12 mouse cellular contexts compared by ENCODE assay signal in the genomic region with DNA sequence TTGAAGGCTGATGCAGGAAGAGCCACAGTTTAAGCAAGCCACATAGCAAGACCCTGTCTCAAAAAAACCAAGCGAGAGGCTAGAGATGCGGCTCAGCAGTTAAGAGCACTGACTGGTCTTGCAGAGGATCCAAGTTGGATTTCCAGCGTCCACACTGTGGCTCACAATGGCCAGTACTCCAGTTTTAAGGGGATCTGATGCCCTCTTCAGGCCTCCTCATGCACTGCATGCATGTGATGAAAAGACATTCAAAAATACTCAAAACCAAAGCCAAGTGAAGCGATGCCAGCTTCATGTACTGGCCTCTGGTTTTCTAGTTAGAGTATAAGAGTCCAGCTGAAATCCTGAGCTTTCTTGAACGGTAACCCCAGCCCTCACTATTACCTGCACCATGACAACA. TPM values are rescaled to one million over a fixed set of nuclear protein-coding genes. Genes with fewer than 3 reads are reported as not detected.
DNase-seq lines count a peak whose midpoint lies in the region; ATAC-seq and TF ChIP-seq lines count a peak whose summit lies in the region.
"Had no signal": no experiment of that assay in that cellular context is flagged by ENCODE, and none has a peak within 500 bp of the region (broad histone marks: within the 10 kb centered on the region; RNA-seq: fewer than 3 reads in every experiment).

No protein-coding gene starts in this region.

- no peaks in the 10 kb centered on the region for H3K27me3 ChIP-seq in embryonic facial prominence, embryonic 15.5 days
- H3K27me3 ChIP-seq in embryonic facial prominence, embryonic 10.5 days (replicated peaks; ENCODE audit: low read depth, poor library complexity, severe bottlenecking): no peaks in the 10 kb centered on the region
- H3K27me3 ChIP-seq in liver, postnatal 0 days (ENCODE audit: insufficient read depth, low read length): no peaks in the 10 kb centered on the region
- H3K27me3 ChIP-seq in liver, embryonic 12.5 days (replicated peaks): no peaks in the 10 kb centered on the region
- H3K27me3 ChIP-seq in small intestine, adult 2 months (ENCODE audit: control insufficient read depth, insufficient read depth, low read length): no peaks in the 10 kb centered on the region
- H3K27me3 ChIP-seq: neural tube, embryonic 15.5 days had no signal

- no peak for TF ChIP-seq POLR2A in bone marrow macrophage, adult 2 months (IDR thresholded peaks at IDR 0.05; ENCODE audit: borderline replicate concordance, low read depth, low read length)
- no peak for TF ChIP-seq POLR2A in small intestine, adult 2 months (IDR thresholded peaks at IDR 0.05; ENCODE audit: low read depth, low read length)

- H3K36me3 ChIP-seq in embryonic facial prominence, embryonic 15.5 days: peaks cover 31% of the 10 kb centered on the region
- H3K36me3 ChIP-seq in embryonic facial prominence, embryonic 10.5 days (replicated peaks): peaks cover 59% of the 10 kb centered on the region
- peaks cover 28% of the 10 kb centered on the region for H3K36me3 ChIP-seq in liver, postnatal 0 days (replicated peaks; ENCODE audit: insufficient read depth, low read length)
- H3K36me3 ChIP-seq in liver, embryonic 12.5 days: peaks cover 65% of the 10 kb centered on the region
- peaks cover 20% of the 10 kb centered on the region for H3K36me3 ChIP-seq in small intestine, adult 2 months (ENCODE audit: control insufficient read depth, insufficient read depth, low read length)

- H3K4me3 ChIP-seq in embryonic facial prominence, embryonic 15.5 days (replicated peaks): no peak overlapping the region
- no peak overlapping the region for H3K4me3 ChIP-seq in embryonic facial prominence, embryonic 10.5 days
- H3K4me3 ChIP-seq in liver, postnatal 0 days (ENCODE audit: low read depth, low read length): no peak overlapping the region
- no peak overlapping the region for H3K4me3 ChIP-seq in liver, embryonic 12.5 days
- no peak overlapping the region for H3K4me3 ChIP-seq in bone marrow macrophage, adult 2 months (ENCODE audit: insufficient read depth, low read length)
- H3K4me3 ChIP-seq in small intestine, adult 2 months (ENCODE audit: low read depth, low read length): no peak overlapping the region
- H3K4me3 ChIP-seq: neural tube, embryonic 15.5 days had no signal

- ATAC-seq in embryonic facial prominence, embryonic 15.5 days (ENCODE audit: insufficient number of reproducible peaks, low FRiP score, low TSS enrichment, low read depth): no peak
- no peak for ATAC-seq in liver, postnatal 0 days
- ATAC-seq in liver, embryonic 12.5 days: no peak
- ATAC-seq: forebrain, embryonic 16.5 days had no signal

- no peak overlapping the region for H3K9ac ChIP-seq in embryonic facial prominence, embryonic 15.5 days
- no peak overlapping the region for H3K9ac ChIP-seq in liver, postnatal 0 days (replicated peaks)
- H3K9ac ChIP-seq in liver, embryonic 12.5 days: no peak overlapping the region
- H3K9ac ChIP-seq: neural tube, embryonic 15.5 days had no signal

- TF ChIP-seq CTCF in liver, postnatal 0 days (IDR thresholded peaks at IDR 0.05; ENCODE audit: low read depth): peak; percentile 50
- 0 out of 2 replicates have a peak, but pooled peaks have one; percentile 17 for TF ChIP-seq CTCF in bone marrow macrophage, adult 2 months (IDR thresholded peaks at IDR 0.05; ENCODE audit: low read depth, low read length)
- TF ChIP-seq CTCF in small intestine, adult 2 months (IDR thresholded peaks at IDR 0.05; ENCODE audit: extremely low read depth, insufficient read length, insufficient replicate concordance, low read depth, low read length): peak; percentile 49; the same call in 1 of the 2 replicates

- WGBS in embryonic facial prominence, embryonic 15.5 days: 85% methylated on average over 5 of the region's 5 CpGs
- WGBS in embryonic facial prominence, embryonic 10.5 days: 85% methylated on average over 5 of the region's 5 CpGs
- 88% methylated on average over 5 of the region's 5 CpGs for WGBS in liver, postnatal 0 days (ENCODE audit: insufficient replicate concordance)
- WGBS in liver, embryonic 12.5 days (ENCODE audit: insufficient replicate concordance): 86% methylated on average over 5 of the region's 5 CpGs
- 89% methylated on average over 5 of the region's 5 CpGs for WGBS in small intestine, adult 2 months

- no peaks in the 10 kb centered on the region for H3K9me3 ChIP-seq in embryonic facial prominence, embryonic 15.5 days (replicated peaks)
- no peaks in the 10 kb centered on the region for H3K9me3 ChIP-seq in embryonic facial prominence, embryonic 10.5 days
- H3K9me3 ChIP-seq in liver, postnatal 0 days (ENCODE audit: low read length): no peaks in the 10 kb centered on the region
- H3K9me3 ChIP-seq in liver, embryonic 12.5 days (replicated peaks): no peaks in the 10 kb centered on the region
- H3K9me3 ChIP-seq: neural tube, embryonic 15.5 days had no signal

- H3K4me2 ChIP-seq in embryonic facial prominence, embryonic 15.5 days (replicated peaks): no peak overlapping the region
- no peak overlapping the region for H3K4me2 ChIP-seq in liver, postnatal 0 days (ENCODE audit: low read depth, low read length)
- no peak overlapping the region for H3K4me2 ChIP-seq in liver, embryonic 12.5 days
- H3K4me2 ChIP-seq: midbrain, embryonic 11.5 days; neural tube, embryonic 15.5 days had no signal

- H3K4me1 ChIP-seq in embryonic facial prominence, embryonic 15.5 days: peaks cover 38% of the 10 kb centered on the region
- H3K4me1 ChIP-seq in embryonic facial prominence, embryonic 10.5 days: peaks cover 18% of the 10 kb centered on the region
- peaks cover 10% of the 10 kb centered on the region for H3K4me1 ChIP-seq in liver, postnatal 0 days (ENCODE audit: insufficient read depth)
- H3K4me1 ChIP-seq in liver, embryonic 12.5 days: peaks cover 20% of the 10 kb centered on the region
- H3K4me1 ChIP-seq in bone marrow macrophage, adult 2 months (ENCODE audit: control insufficient read depth, insufficient read depth, low read length): peaks cover 9% of the 10 kb centered on the region
- peaks cover 8% of the 10 kb centered on the region for H3K4me1 ChIP-seq in small intestine, adult 2 months (ENCODE audit: control insufficient read depth, insufficient read depth, insufficient read length, low read length)

- peak overlapping the region; percentile 63; the same call in 1 of the 2 replicates for H3K27ac ChIP-seq in embryonic facial prominence, embryonic 15.5 days (replicated peaks)
- no peak overlapping the region for H3K27ac ChIP-seq in embryonic facial prominence, embryonic 10.5 days (replicated peaks)
- H3K27ac ChIP-seq in liver, postnatal 0 days (ENCODE audit: low read depth): no peak overlapping the region
- H3K27ac ChIP-seq in liver, embryonic 12.5 days: no peak overlapping the region
- no peak overlapping the region for H3K27ac ChIP-seq in bone marrow macrophage, adult 2 months (ENCODE audit: insufficient read depth, low read depth, low read length)
- no peak overlapping the region for H3K27ac ChIP-seq in small intestine, adult 2 months (ENCODE audit: insufficient read depth, low read depth, low read length)
- H3K27ac ChIP-seq: neural tube, embryonic 15.5 days had no signal

- DNase-seq in embryonic facial prominence, embryonic 10.5 days (ENCODE audit: low spot score): no peak
- DNase-seq in liver, postnatal 0 days: no peak
- DNase-seq in ovary, postnatal 10 days (ENCODE audit: low spot score): no peak
- DNase-seq in left cerebral cortex, adult 11 months (ENCODE audit: low spot score): no peak
- DNase-seq: kidney, adult 8-10 months had no signal

- TF ChIP-seq EP300 in liver, postnatal 0 days (IDR thresholded peaks at IDR 0.05; ENCODE audit: low read depth): no peak

RNA-seq across cellular contexts. Expression of a gene that starts 5.7 kb away (rescaled TPM):
- 149 and 153 TPM in 2 replicates for polyA plus RNA-seq in embryonic facial prominence, embryonic 15.5 days (2015; fragmentation: Nextera tagmentation; extraction: Ambion mirVana)
- polyA plus RNA-seq in embryonic facial prominence, embryonic 10.5 days (2016; fragmentation: Nextera tagmentation; extraction: Ambion mirVana): 164 and 170 TPM in 2 replicates
- polyA plus RNA-seq in liver, postnatal 0 days (2015; fragmentation: Nextera tagmentation; extraction: Ambion mirVana): 31.8 and 35.4 TPM in 2 replicates
- polyA plus RNA-seq in liver, embryonic 12.5 days (2016; fragmentation: Nextera tagmentation; extraction: Ambion mirVana): 71.5 and 72.9 TPM in 2 replicates
- polyA plus RNA-seq in bone marrow macrophage, adult 2 months (2012; ENCODE audit: insufficient read depth, insufficient read length, missing spikeins): 79.0 and 92.5 TPM in 2 replicates
- 37.7 and 78.0 TPM in 2 replicates for polyA plus RNA-seq in small intestine, adult 2 months (2012; rRNA removed)

RNA-seq across cellular contexts. Expression of a gene that starts 6.8 kb away (rescaled TPM):
- polyA plus RNA-seq in embryonic facial prominence, embryonic 15.5 days (2015; fragmentation: Nextera tagmentation; extraction: Ambion mirVana): 36.0 and 38.4 TPM in 2 replicates
- polyA plus RNA-seq in embryonic facial prominence, embryonic 10.5 days (2016; fragmentation: Nextera tagmentation; extraction: Ambion mirVana): 50.5 and 53.4 TPM in 2 replicates
- 3.7 and 3.8 TPM in 2 replicates for polyA plus RNA-seq in liver, postnatal 0 days (2015; fragmentation: Nextera tagmentation; extraction: Ambion mirVana)
- polyA plus RNA-seq in liver, embryonic 12.5 days (2016; fragmentation: Nextera tagmentation; extraction: Ambion mirVana): 12.4 TPM in 2 replicates
- polyA plus RNA-seq in bone marrow macrophage, adult 2 months (2012; ENCODE audit: insufficient read depth, insufficient read length, missing spikeins): 14.7 and 15.1 TPM in 2 replicates
- polyA plus RNA-seq in small intestine, adult 2 months (2012; rRNA removed): 5.8 and 9.4 TPM in 2 replicates

RNA-seq across cellular contexts. Expression of a gene that starts 39.8 kb away (rescaled TPM):
- polyA plus RNA-seq in embryonic facial prominence, embryonic 15.5 days (2015; fragmentation: Nextera tagmentation; extraction: Ambion mirVana): 3.5 and 5.3 TPM in 2 replicates
- polyA plus RNA-seq in embryonic facial prominence, embryonic 10.5 days (2016; fragmentation: Nextera tagmentation; extraction: Ambion mirVana): 1.0 and 1.1 TPM in 2 replicates
- 0.75 and 1.0 TPM in 2 replicates for polyA plus RNA-seq in liver, postnatal 0 days (2015; fragmentation: Nextera tagmentation; extraction: Ambion mirVana)
- 0.37 and 0.41 TPM in 2 replicates for polyA plus RNA-seq in liver, embryonic 12.5 days (2016; fragmentation: Nextera tagmentation; extraction: Ambion mirVana)
- polyA plus RNA-seq in bone marrow macrophage, adult 2 months (2012; ENCODE audit: insufficient read depth, insufficient read length, missing spikeins): 0.67 TPM in 1 of 2 replicates, not detected in the other
- 0.56 and 3.4 TPM in 2 replicates for polyA plus RNA-seq in small intestine, adult 2 months (2012; rRNA removed)

RNA-seq across cellular contexts. Expression of a gene that starts 49.0 kb away (rescaled TPM):
- 4.3 and 4.4 TPM in 2 replicates for polyA plus RNA-seq in embryonic facial prominence, embryonic 15.5 days (2015; fragmentation: Nextera tagmentation; extraction: Ambion mirVana)
- polyA plus RNA-seq in embryonic facial prominence, embryonic 10.5 days (2016; fragmentation: Nextera tagmentation; extraction: Ambion mirVana): 8.0 and 8.4 TPM in 2 replicates
- 3.4 and 3.9 TPM in 2 replicates for polyA plus RNA-seq in liver, postnatal 0 days (2015; fragmentation: Nextera tagmentation; extraction: Ambion mirVana)
- polyA plus RNA-seq in liver, embryonic 12.5 days (2016; fragmentation: Nextera tagmentation; extraction: Ambion mirVana): 13.2 and 14.5 TPM in 2 replicates
- 23.2 and 25.5 TPM in 2 replicates for polyA plus RNA-seq in bone marrow macrophage, adult 2 months (2012; ENCODE audit: insufficient read depth, insufficient read length, missing spikeins)
- 29.4 and 36.0 TPM in 2 replicates for polyA plus RNA-seq in small intestine, adult 2 months (2012; rRNA removed)

RNA-seq across cellular contexts. Expression of a gene that starts 51.4 kb away (rescaled TPM):
- polyA plus RNA-seq in embryonic facial prominence, embryonic 15.5 days (2015; fragmentation: Nextera tagmentation; extraction: Ambion mirVana): 167 and 168 TPM in 2 replicates
- polyA plus RNA-seq in embryonic facial prominence, embryonic 10.5 days (2016; fragmentation: Nextera tagmentation; extraction: Ambion mirVana): 204 and 208 TPM in 2 replicates
- polyA plus RNA-seq in liver, postnatal 0 days (2015; fragmentation: Nextera tagmentation; extraction: Ambion mirVana): 52.4 and 53.8 TPM in 2 replicates
- 97.6 and 99.1 TPM in 2 replicates for polyA plus RNA-seq in liver, embryonic 12.5 days (2016; fragmentation: Nextera tagmentation; extraction: Ambion mirVana)
- 136 and 163 TPM in 2 replicates for polyA plus RNA-seq in bone marrow macrophage, adult 2 months (2012; ENCODE audit: insufficient read depth, insufficient read length, missing spikeins)
- polyA plus RNA-seq in small intestine, adult 2 months (2012; rRNA removed): 23.5 and 26.9 TPM in 2 replicates
